Comparison of ENCODE assay signal across 7 mouse cellular contexts in the genomic region with DNA sequence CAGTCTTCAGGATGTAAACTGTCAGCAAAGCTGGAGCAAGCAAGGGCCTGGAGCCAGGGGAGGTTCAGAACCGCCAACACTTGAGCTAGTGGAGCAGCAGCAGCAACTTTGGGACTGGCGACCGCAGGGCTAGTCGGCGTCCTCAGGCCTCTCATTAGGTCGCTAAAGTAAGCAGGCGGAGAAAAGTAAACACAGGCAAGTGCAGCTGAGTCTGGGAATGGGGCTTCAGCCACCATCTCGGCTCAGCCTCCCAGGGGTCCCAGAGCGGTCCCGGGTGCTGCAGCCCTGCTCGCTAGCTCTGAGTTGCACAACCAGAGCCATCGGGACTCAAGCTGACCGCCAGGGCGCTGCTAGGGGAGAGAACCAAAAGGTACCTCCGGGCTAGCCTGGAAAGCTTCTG. TPM values are rescaled to one million over a fixed set of nuclear protein-coding genes. Genes with fewer than 3 reads are reported as not detected.
A peak's percentile ranks its signal among the peaks of the same experiment; 100 is the strongest.
DNase-seq lines count a peak whose midpoint lies in the region; ATAC-seq lines count a peak whose summit lies in the region.

No protein-coding gene starts in this region.

- DNase-seq in ZHBTc4 (ENCODE audit: low read depth, low spot score), result peak; percentile 50
- DNase-seq in forebrain, embryonic 14.5 days (ENCODE audit: low spot score), result peak; percentile 23
- peak; percentile 42 for DNase-seq in heart, postnatal 4 days
- peak; percentile 7 to 21 for DNase-seq in left cerebral cortex, postnatal 36 days (ENCODE audit: low spot score in 2 of 2)
- peak; percentile 41 for DNase-seq in mesoderm, embryonic 11.5 days (ENCODE audit: low read depth, low spot score)
- peak; percentile 56 for DNase-seq in testis, postnatal 10 days (ENCODE audit: low spot score)

- no peaks in the 10 kb centered on the region for H3K4me1 ChIP-seq in forebrain, embryonic 14.5 days (ENCODE audit: control insufficient read depth, insufficient read depth, low read length)

- H3K9ac ChIP-seq in forebrain, embryonic 14.5 days (ENCODE audit: low read length), result peak overlapping the region; percentile 50

- H3K36me3 ChIP-seq in forebrain, embryonic 14.5 days (ENCODE audit: control insufficient read depth, insufficient read depth, low read length), result no peaks in the 10 kb centered on the region

- peak; percentile 61 for ATAC-seq in cerebellum, adult (ENCODE audit: insufficient number of reproducible peaks, low FRiP score, low TSS enrichment)
- ATAC-seq in forebrain, embryonic 14.5 days, result no peak

- no peaks in the 10 kb centered on the region for H3K9me3 ChIP-seq in forebrain, embryonic 14.5 days (replicated peaks; ENCODE audit: control insufficient read depth, low read length)

- intact Hi-C loops in left cerebral cortex, postnatal 36 days (cut with DNase I), result loop anchor here (5.0 to 10.0 kb wide), 2 partner anchors 57 to 311 kb away; no protein-coding TSS in a partner anchor

- H3K4me3 ChIP-seq in forebrain, embryonic 14.5 days (ENCODE audit: low read depth, low read length), result peak overlapping the region; percentile 41

- no peaks in the 10 kb centered on the region for H3K27me3 ChIP-seq in forebrain, embryonic 14.5 days (replicated peaks; ENCODE audit: control insufficient read depth, insufficient read depth, low read length)

- peak overlapping the region; percentile 57 for H3K4me2 ChIP-seq in forebrain, embryonic 14.5 days (ENCODE audit: low read length)

- 30% methylated on average over 15 of the region's 15 CpGs for WGBS in forebrain, embryonic 14.5 days

- no peak overlapping the region for H3K27ac ChIP-seq in forebrain, embryonic 14.5 days (ENCODE audit: low read depth, low read length)

RNA-seq across cellular contexts. Expression of a gene that starts 1.2 kb away (rescaled TPM):
- 40.0 and 46.6 TPM in 2 replicates for polyA plus RNA-seq in forebrain, embryonic 14.5 days (2014; fragmentation: Nextera tagmentation; extraction: Ambion mirVana)
- 10 to 100 TPM; 76.0 to 78.7 TPM for total RNA-seq in heart, postnatal 4 days (2021)
- total RNA-seq in left cerebral cortex, postnatal 36 days (2021), result 100 to 1,000 TPM; 121 to 122 TPM
